Mouse (Mus musculus) C2C12 (cell line): ENCODE data around the gene Gpm6a.

Experiments
- CTCF ChIP-seq: IDR thresholded peaks from one replicate; pipeline ENCODE4 v1.5.1; 2011; ENCODE audit not compliant: control insufficient read depth, insufficient read depth, insufficient read length
- MYOG ChIP-seq: IDR thresholded peaks from one replicate; pipeline ENCODE4 v1.6.1; 2011; ENCODE audit not compliant: control insufficient read depth, insufficient read length; ENCODE audit errors: extremely low read depth
- USF1 ChIP-seq: IDR thresholded peaks from one replicate; pipeline ENCODE4 v1.6.1; 2011; ENCODE audit warnings: low read depth, mild to moderate bottlenecking, control low read depth, moderate library complexity

DNA sequence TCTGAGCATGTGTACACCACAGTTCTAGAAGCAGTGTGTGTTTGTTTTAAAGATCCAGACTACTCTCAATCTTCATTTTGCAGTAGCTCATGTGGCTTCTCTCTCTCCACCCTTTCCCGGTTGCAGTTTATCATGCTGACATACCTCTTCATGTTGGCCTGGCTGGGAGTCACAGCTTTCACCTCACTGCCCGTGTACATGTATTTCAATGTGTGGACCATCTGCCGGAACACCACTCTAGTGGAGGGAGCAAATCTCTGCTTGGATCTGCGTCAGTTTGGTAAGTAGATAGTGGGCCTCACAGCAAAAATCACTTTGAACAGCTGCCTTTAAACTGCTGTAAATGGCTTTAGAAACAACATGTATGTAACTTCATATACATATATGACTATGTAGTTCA is 95.3 kb downstream of the Gpm6a start:
- TF ChIP-seq CTCF (no peak), MYOG (no peak), USF1 (no peak)
